Mouse (Mus musculus): ENCODE results near the gene Glis3.

- TF ChIP-seq CHD2 (IDR thresholded peaks at IDR 0.05; ENCODE audit: low read depth, low read length) (no peak), MAFK (IDR thresholded peaks at IDR 0.05; ENCODE audit: insufficient read depth, low read depth, low read length) (no peak), ZNF384 (IDR thresholded peaks at IDR 0.05; ENCODE audit: low read depth, low read length) (no peak)
Measured at GRCm38 (mm10) chr19:28477326-28477863, 202.5 kb downstream of the Glis3 start.

All from ES-E14 (cell line).